Mouse (Mus musculus): ENCODE data around the gene Nanos3.

- peak; percentile 75 for TF ChIP-seq CTCF (IDR thresholded peaks at IDR 0.05; ENCODE audit: borderline replicate concordance, insufficient read depth, low read depth, low read length)
- no peak for TF ChIP-seq POLR2A (IDR thresholded peaks at IDR 0.05; ENCODE audit: borderline replicate concordance, insufficient read depth, low read length)
These were observed 2.2 kb upstream of the Nanos3 start for GRCm38 (mm10) chr8:84187065-84187755.
